Mouse (Mus musculus) small intestine, adult 2 months (tissue): ENCODE data around the gene Pltp.

Experiments used
- CTCF ChIP-seq: fragments of 200-500 bp; IDR thresholded peaks from 2 replicates; pipeline ENCODE4 v1.5.1; 2012; ENCODE audit warnings: low read depth, mild to moderate bottlenecking, control low read depth, inconsistent platforms, low read length, moderate library complexity, mixed read lengths; ENCODE audit not compliant: insufficient replicate concordance, insufficient read length; ENCODE audit errors: extremely low read depth
- POLR2A ChIP-seq: fragments of 200-500 bp; IDR thresholded peaks from 2 replicates; pipeline ENCODE4 v1.6.1; 2012; ENCODE audit warnings: low read depth, mild to moderate bottlenecking, control low read depth, inconsistent platforms, low read length, moderate library complexity

- TF ChIP-seq POLR2A (no peak), CTCF (no peak)
Measured at GRCm38 (mm10) chr2:164857842-164858553, 487 bp upstream of the Pltp start.
